Comparison of ENCODE assay signal across 14 mouse cellular contexts in the genomic region with DNA sequence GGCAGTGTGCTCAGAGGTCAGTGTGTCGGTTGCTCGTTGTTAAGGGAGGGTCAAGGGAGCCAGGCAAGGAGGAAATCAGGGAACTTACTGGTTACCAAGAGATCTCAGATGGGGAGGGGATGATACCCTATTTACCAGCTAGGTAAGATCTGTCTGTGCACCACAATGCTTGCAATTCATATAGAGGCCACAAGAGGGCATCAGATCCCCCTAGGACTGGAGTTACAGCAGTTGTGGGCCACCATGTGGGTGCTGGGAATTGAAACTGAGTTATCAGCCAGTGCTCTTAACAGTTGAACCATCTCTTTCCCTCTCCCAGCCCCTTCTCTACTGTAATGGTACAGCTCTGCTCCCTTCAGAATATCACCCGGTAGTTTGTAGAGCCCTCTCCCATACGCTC. TPM values are rescaled to one million over a fixed set of nuclear protein-coding genes. Genes with fewer than 3 reads are reported as not detected.
DNase-seq lines count a peak whose midpoint lies in the region; TF ChIP-seq lines count a peak whose summit lies in the region.
"Had no signal": no experiment of that assay in that cellular context is flagged by ENCODE, and none has a peak within 500 bp of the region (broad histone marks: within the 10 kb centered on the region; RNA-seq: fewer than 3 reads in every experiment).

No protein-coding gene starts in this region.

- no peak overlapping the region for H3K27ac ChIP-seq in kidney, adult 2 months (ENCODE audit: insufficient read depth, low read depth, low read length)
- no peak overlapping the region for H3K27ac ChIP-seq in testis, adult 2 months (ENCODE audit: control insufficient read depth, insufficient read depth, low read depth, low read length)
- no peak overlapping the region for H3K27ac ChIP-seq in MEL (ENCODE audit: control insufficient read depth, low read depth, low read length)
- H3K27ac ChIP-seq: limb, embryonic 13.5 days had no signal

- H3K9ac ChIP-seq in MEL (ENCODE audit: control insufficient read depth, low read depth, low read length, poor library complexity, severe bottlenecking), result no peak overlapping the region
- H3K9ac ChIP-seq: limb, embryonic 13.5 days had no signal

- DNase-seq in kidney, adult 2 months, result no peak
- DNase-seq in kidney, adult 11 months, result no peak
- DNase-seq in testis, postnatal 10 days (ENCODE audit: low spot score), result no peak
- peak; percentile 78 for DNase-seq in MEL (ENCODE audit: low read depth, low spot score)
- peak; percentile 58 for DNase-seq in splenic B cell, adult 2 months (ENCODE audit: low read depth, low spot score)
- DNase-seq in ovary, postnatal 36 days (ENCODE audit: low spot score), result no peak
- no peak for DNase-seq in gastrocnemius, postnatal 10 days
- DNase-seq: adrenal gland, adult 2 months; heart, adult 18-20 months; kidney, adult 8-10 months; spleen, adult 18-20 months had no signal

- H3K9me3 ChIP-seq in MEL (replicated peaks; ENCODE audit: insufficient read depth, low read length), result no peaks in the 10 kb centered on the region
- H3K9me3 ChIP-seq: limb, embryonic 13.5 days had no signal

- no peak for TF ChIP-seq POLR2A in kidney, adult 2 months (IDR thresholded peaks at IDR 0.05; ENCODE audit: low read depth, low read length)
- no peak for TF ChIP-seq POLR2A in testis, adult 2 months (IDR thresholded peaks at IDR 0.05; ENCODE audit: control insufficient read depth, low read depth, low read length)
- TF ChIP-seq POLR2A in MEL (IDR thresholded peaks at IDR 0.05; ENCODE audit: control insufficient read depth in 1 of 2, insufficient read depth in 1 of 2, low read depth in 1 of 2, low read length in 2 of 2, poor library complexity in 1 of 2), result no peak

- no peaks in the 10 kb centered on the region for H3K27me3 ChIP-seq in kidney, adult 2 months (replicated peaks; ENCODE audit: control insufficient read depth, insufficient read depth, low read length)
- H3K27me3 ChIP-seq in testis, adult 2 months (ENCODE audit: control insufficient read depth, insufficient read depth, low read length), result no peaks in the 10 kb centered on the region
- no peaks in the 10 kb centered on the region for H3K27me3 ChIP-seq in MEL (ENCODE audit: control insufficient read depth in 1 of 2, insufficient read depth in 2 of 2, low read length in 2 of 2)
- no peaks in the 10 kb centered on the region for H3K27me3 ChIP-seq in splenic B cell, adult 2 months (ENCODE audit: control insufficient read depth, insufficient read depth, low read length, poor library complexity, severe bottlenecking)
- H3K27me3 ChIP-seq: limb, embryonic 13.5 days had no signal

- no peaks in the 10 kb centered on the region for H3K4me1 ChIP-seq in kidney, adult 2 months (ENCODE audit: control insufficient read depth, insufficient read depth, low read length)
- no peaks in the 10 kb centered on the region for H3K4me1 ChIP-seq in testis, adult 2 months (ENCODE audit: control insufficient read depth, insufficient read depth, low read length)
- peaks cover 2 to 8% of the 10 kb centered on the region in 2 experiments; a peak in 3 of 4 replicates for H3K4me1 ChIP-seq in MEL (ENCODE audit: control insufficient read depth in 1 of 2, insufficient read depth in 2 of 2, low read length in 2 of 2)
- H3K4me1 ChIP-seq: limb, embryonic 13.5 days had no signal

- no peak for TF ChIP-seq EP300 in MEL (IDR thresholded peaks at IDR 0.05; ENCODE audit: low read depth in 1 of 2, low read length in 2 of 2)

- peak; percentile 39 for TF ChIP-seq RAD21 in MEL (IDR thresholded peaks at IDR 0.05; ENCODE audit: low read depth, low read length)

- peak; percentile 25; the same call in 1 of the 2 replicates for TF ChIP-seq CTCF in kidney, adult 2 months (conservative IDR thresholded peaks at IDR 0.05; ENCODE audit: insufficient read depth, insufficient read length, low read depth, low read length)
- peak; percentile 42; the same call in 1 of the 2 replicates for TF ChIP-seq CTCF in testis, adult 2 months (IDR thresholded peaks at IDR 0.05; ENCODE audit: control insufficient read depth, insufficient read depth, insufficient replicate concordance, low read depth, low read length)
- peak; percentile 49 to 56 (median 55) for TF ChIP-seq CTCF in MEL (IDR thresholded peaks at IDR 0.05 in 2 of 3, conservative IDR thresholded peaks at IDR 0.05 in 1 of 3; ENCODE audit: control insufficient read depth in 1 of 3, insufficient read depth in 1 of 3, low read depth in 2 of 3, low read length in 3 of 3, poor library complexity in 1 of 3, severe bottlenecking in 1 of 3)

- no peaks in the 10 kb centered on the region for H3K36me3 ChIP-seq in kidney, adult 2 months (ENCODE audit: control insufficient read depth, insufficient read depth, low read length)
- H3K36me3 ChIP-seq in testis, adult 2 months (ENCODE audit: control insufficient read depth, insufficient read depth, low read length), result no peaks in the 10 kb centered on the region
- H3K36me3 ChIP-seq in MEL (ENCODE audit: control insufficient read depth in 1 of 2, insufficient read depth in 2 of 2, low read length in 2 of 2), result 0 out of 4 replicates have a peak, but pooled peaks cover 0 to 2% of the 10 kb centered on the region in 2 experiments
- H3K36me3 ChIP-seq in splenic B cell, adult 2 months (ENCODE audit: control insufficient read depth, insufficient read depth, low read length, poor library complexity, severe bottlenecking), result no peaks in the 10 kb centered on the region
- H3K36me3 ChIP-seq: limb, embryonic 13.5 days had no signal

- H3K79me2 ChIP-seq in MEL (ENCODE audit: control insufficient read depth, insufficient read depth, low read length, poor library complexity), result no peaks in the 10 kb centered on the region

- no peak overlapping the region for H3K4me3 ChIP-seq in kidney, adult 2 months (ENCODE audit: insufficient read depth, low read depth, low read length)
- no peak overlapping the region for H3K4me3 ChIP-seq in testis, adult 2 months (ENCODE audit: control insufficient read depth, low read depth, low read length)
- no peak overlapping the region for H3K4me3 ChIP-seq in MEL (ENCODE audit: control insufficient read depth in 1 of 2, insufficient read depth in 1 of 2, low read depth in 2 of 2, low read length in 2 of 2)
- H3K4me3 ChIP-seq: limb, embryonic 13.5 days had no signal

- WGBS in kidney, adult 2 months, result 93% methylated on average over 4 of the region's 4 CpGs

TF ChIP-seq in MEL, 35 proteins besides CTCF, POLR2A, EP300 and RAD21:
- peak; percentile 44 for TF ChIP-seq SMC3 (IDR thresholded peaks at IDR 0.05; ENCODE audit: low read depth, low read length)
- TF ChIP-seq ZNF384 (IDR thresholded peaks at IDR 0.05; ENCODE audit: low read depth, low read length), result peak; percentile 75
- TF ChIP-seq USF2 (IDR thresholded peaks at IDR 0.05; ENCODE audit: borderline replicate concordance in 1 of 2, insufficient read depth in 1 of 2, low read depth in 1 of 2, low read length in 2 of 2), result no peak

RNA-seq across cellular contexts. Expression of gene Gm525, which starts 15.1 kb away (rescaled TPM):
- 0.69 and 1.6 TPM in 2 replicates for polyA plus RNA-seq in kidney, adult 2 months (2012; rRNA removed)
- polyA plus RNA-seq in testis, adult 2 months (2012; rRNA removed), result 10.4 and 17.4 TPM in 2 replicates
- total RNA-seq in MEL (2012; rRNA removed), result not detected in 2 replicates
- polyA plus RNA-seq in MEL (2012; ENCODE audit: insufficient read depth in 1 of 2, insufficient read length in 2 of 2, low read depth in 1 of 2, low replicate concordance in 2 of 2, missing spikeins in 1 of 2), result not detected
- total RNA-seq in gastrocnemius, postnatal 10 days (2021), result not detected
- total RNA-seq: adrenal gland, adult 2 months; heart, adult 18-20 months; hematopoietic stem cell, adult 5-6 weeks had no signal

RNA-seq across cellular contexts. Expression of gene Dgke, which starts 22.1 kb away (rescaled TPM):
- 2.4 and 2.8 TPM in 2 replicates for polyA plus RNA-seq in kidney, adult 2 months (2012; rRNA removed)
- polyA plus RNA-seq in testis, adult 2 months (2012; rRNA removed), result 2.9 and 4.0 TPM in 2 replicates
- total RNA-seq in MEL (2012; rRNA removed), result 4.7 and 5.2 TPM in 2 replicates
- polyA plus RNA-seq in MEL (2012; ENCODE audit: insufficient read depth in 1 of 2, insufficient read length in 2 of 2, low read depth in 1 of 2, low replicate concordance in 2 of 2, missing spikeins in 1 of 2), result 1 to 10 TPM in 1 of 2 experiments, not detected in 1; 6.4 TPM
- 1 to 10 TPM; 4.5 to 5.4 TPM for total RNA-seq in gastrocnemius, postnatal 10 days (2021)

Comparison
In these comparisons a context has a peak if more than half of its experiments do, and no peak if none do; other contexts are left out.
1. DNase-seq: peak in MEL (single experiment) and splenic B cell, adult 2 months (single experiment); none in kidney, adult 2 months (single experiment), kidney, adult 11 months (single experiment), testis, postnatal 10 days (single experiment), ovary, postnatal 36 days (single experiment) and gastrocnemius, postnatal 10 days (single experiment).
2. Peak in every context shown above with its lines, with median percentiles within 50 percentile points of each other: CTCF ChIP-seq.